Mouse (Mus musculus) right cerebral cortex, postnatal 4 days (tissue): ENCODE results near the gene Tsen54.

Experiments used
- DNase-seq: peaks from one replicate; pipeline ENCODE4 v3.0.0-alpha.2; 2022

Gene Tsen54

DNA sequence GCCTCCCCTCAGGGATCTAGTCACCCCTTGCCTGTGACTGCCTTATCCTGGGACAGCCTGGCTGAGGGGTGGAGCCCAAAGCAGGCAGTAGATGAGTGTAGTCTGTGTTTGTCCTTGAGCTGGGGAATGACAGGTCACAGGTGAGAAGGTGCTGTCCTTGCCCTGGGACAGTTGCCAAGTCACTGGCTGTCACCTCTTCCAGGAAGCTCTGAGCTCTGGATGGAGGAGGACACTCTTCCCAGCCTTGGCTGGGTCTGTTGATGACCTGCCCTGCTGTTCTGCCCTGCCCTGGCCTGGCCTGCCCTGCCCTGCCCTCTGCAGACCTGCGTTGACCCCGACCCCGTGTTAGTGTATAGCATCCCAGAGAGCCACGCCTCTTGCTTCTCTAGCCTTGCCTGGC, 57.9 kb downstream of the Tsen54 start:
- no peak for DNase-seq
